Mouse (Mus musculus): ENCODE measurements at regions not wholly inside any gene's neighbourhood (a gene's known extent, or its start where the extent isn't known, plus 50 kb on each side); places are given as distances from the start of the nearest gene placed in this dataset.

DNA sequence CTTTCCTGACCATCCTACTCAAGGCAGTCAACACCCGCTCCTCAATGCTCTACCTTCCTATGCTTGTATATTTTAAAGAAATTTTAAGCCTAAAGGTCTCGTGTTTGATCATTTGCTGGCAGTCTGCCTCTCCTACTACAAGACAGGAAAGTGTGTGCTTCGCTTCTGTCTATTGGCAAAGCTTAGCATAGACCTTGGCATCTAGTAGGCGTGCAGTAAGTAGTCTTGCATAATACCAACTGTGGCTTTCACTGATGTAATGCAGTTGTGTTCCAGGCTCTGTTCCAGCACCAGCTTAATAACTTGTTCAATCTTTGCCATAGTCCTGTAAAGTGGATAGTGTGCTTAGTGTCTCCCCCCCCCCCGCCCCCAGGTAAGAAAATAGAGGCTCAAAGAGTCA lies 179.5 kb upstream of the Sox2 start:
- DNase-seq (ENCODE audit: extremely low spot score in 1 of 2, low spot score in 1 of 2), result no peak

GRCm38 (mm10) chr3:34469946-34470345 lies 180.3 kb upstream of the Sox2 start:
- DNase-seq (ENCODE audit: extremely low spot score in 1 of 2, low spot score in 1 of 2), result no peak

- DNase-seq (ENCODE audit: extremely low spot score in 1 of 2, low spot score in 1 of 2), result no peak
Observed at GRCm38 (mm10) chr3:34466312-34466711, 183.9 kb upstream of the Sox2 start.

GRCm38 (mm10) chr3:34465040-34465831 lies 185.0 kb upstream of the Sox2 start:
- no peak for DNase-seq (ENCODE audit: extremely low spot score in 1 of 2, low spot score in 1 of 2)

DNA sequence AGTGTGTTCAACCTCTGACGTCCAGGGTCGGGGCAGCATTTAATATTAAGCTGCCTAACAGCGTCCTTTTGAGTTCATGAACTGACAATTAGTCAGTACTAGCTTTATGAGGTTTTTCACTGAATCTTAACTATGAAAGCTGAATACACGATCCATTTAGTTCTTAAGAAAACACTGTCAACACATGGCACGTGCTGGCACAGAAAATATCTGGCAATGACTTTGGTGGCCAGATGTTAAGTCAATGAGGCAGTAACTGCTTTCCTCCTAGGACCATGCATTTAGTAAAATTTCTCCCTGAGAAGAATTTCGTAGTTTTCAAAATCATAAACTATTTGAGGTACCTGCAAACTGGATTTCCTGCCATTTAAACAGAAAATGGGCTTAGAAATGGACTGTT lies 191.4 kb upstream of the Sox2 start:
- DNase-seq (ENCODE audit: extremely low spot score in 1 of 2, low spot score in 1 of 2), result no peak

DNA sequence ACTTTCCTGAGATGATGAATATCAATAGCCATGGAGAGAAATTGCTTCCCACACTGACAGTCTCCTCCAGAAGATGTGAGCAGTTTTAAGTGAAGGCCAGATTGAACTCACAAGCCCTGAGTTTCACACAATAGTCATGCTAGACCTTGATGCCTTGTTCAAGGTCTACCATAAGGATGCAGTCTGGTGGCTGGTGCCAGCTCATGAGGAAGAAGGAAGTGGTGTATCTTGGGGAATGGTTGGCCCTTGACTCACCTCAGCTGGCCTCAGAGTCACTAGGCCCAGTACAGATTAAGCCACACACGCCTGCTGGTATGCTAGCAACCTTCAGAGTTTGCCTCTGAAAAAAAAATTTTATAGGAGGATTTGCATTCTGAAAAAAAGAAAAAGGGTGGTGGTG lies 192.4 kb upstream of the Sox2 start:
- DNase-seq (ENCODE audit: extremely low spot score in 1 of 2, low spot score in 1 of 2), result no peak

DNA sequence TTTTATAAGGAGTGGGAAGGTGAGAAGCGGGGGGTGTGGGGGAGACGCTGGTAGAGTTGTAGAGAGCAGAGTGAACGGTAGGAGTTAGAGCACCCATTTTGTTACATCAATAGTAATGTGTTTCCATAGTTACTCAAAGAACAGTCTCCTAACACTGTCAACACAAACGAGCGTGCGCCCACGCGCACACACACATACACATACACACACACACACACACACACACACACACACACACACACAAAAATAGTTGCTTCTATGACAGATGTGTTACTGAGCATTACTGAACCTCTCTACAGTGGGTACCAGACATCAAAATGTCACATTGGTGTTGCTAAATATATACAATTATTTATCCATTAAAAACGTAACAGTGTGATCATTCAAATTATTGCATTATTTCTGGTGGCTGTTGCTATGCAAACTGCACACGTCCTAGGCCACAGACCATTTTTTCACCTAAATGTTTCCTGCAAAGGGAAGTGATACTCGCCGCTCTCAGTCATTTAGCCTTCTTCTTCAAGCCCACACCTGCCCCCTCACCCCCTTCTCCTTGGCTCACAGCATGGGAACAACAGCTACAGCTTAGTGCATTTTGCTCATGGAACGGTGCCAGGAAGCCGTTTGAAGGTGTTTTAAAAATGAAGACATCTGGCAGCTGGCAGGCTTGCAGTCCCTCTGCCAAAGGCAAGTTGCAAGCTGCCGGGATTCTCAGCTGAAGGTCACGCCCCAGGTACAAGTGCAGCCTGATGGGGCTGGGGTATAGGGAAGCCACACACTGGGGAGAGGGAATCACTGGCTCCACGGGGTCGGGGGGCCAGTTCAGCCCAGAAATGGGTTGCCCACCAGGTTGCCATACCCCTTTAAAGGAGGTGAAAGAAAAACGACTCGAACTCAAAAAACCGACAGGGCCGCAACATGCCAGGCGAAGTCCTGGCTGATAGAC lies 193.4 kb upstream of the Sox2 start:
- peak in 1 of 2 experiments; percentile 25 for DNase-seq (ENCODE audit: extremely low spot score in 1 of 2, low spot score in 1 of 2)

GRCm38 (mm10) chr3:34454026-34454624 lies 196.1 kb upstream of the Sox2 start:
- no peak for DNase-seq (ENCODE audit: extremely low spot score in 1 of 2, low spot score in 1 of 2)

DNA sequence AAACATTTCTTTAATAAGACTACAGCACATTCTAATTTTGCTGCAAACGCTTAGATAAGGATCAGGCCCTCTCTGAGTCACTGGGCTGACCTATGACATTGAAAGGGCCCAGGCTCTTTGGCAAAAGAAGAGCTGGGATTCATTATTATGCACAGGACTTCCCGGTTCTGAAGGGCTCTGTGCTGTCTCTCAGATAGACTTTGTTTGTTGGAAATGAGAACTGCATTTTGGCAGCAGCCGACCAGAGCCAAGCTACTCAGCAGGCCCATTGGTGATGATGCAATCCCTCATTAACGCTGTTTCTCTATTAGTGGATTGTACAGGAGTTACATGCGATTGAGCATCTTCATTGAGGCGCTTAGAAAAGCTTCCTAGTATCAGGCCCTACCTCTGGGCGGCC lies 204.9 kb upstream of the Sox2 start:
- DNase-seq (ENCODE audit: extremely low spot score in 1 of 2, low spot score in 1 of 2), result no peak

DNA sequence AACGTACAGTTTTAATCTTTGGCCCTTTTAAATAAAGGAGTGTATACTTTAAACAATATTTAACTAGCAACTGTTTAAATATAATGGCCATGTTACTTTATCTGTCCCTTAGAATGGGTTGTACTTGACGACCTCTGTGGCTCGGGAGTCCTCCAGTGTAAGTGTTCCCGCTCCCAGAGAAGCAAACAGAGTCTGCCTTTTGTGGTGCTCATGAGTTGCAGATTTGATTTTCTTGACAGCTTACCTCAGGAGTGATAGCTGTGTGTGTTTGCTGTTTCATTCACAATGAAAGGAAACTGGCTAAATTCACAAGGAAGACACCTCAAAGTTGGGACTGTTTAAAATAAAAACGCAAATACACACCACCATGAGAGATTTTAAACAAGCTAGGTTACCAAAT lies 205.4 kb upstream of the Sox2 start:
- DNase-seq (ENCODE audit: extremely low spot score in 1 of 2, low spot score in 1 of 2), result no peak

DNA sequence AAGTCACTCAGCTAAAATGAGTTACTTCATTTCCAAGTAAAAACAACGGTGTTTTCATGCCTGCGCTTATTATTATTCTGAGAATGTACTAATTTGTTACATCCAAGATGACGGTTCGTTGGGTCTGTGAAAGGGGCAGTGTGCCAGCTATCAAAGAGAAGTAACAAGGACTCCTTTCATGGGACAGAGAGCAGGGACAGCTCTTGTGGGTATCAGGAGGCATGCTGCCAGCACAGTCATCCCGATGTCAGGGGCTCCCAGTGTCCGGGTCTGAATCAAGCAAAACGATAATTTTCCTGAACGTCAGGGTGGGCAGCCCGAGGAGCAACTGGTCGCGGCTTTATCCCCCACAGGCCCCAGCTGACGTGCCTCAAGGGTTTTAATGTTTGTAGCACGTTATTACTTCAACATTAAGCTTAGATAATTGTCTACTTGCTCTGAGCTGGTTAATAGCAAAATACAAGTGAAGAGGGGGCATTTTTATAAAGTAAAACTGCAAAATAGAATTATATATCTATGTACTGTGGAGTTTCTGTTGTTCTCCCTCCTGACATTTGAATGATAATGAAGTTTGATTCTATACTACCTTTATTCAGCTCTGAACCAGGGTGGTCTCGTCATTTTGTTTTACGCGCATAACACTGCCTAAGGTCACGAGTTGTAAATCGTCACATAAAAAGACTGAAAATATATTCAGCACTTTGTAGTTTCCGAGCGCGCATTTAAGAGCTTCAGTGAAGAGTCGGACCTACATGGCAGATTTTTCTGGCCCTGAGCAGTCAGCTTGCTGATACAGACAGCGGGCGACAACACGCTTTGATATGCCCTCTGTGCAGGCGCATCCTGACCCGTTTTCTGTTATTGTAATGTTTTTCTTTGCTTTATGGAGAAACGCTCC lies 206.2 kb upstream of the Sox2 start:
- DNase-seq (ENCODE audit: extremely low spot score in 1 of 2, low spot score in 1 of 2), result peak; percentile 38 to 51

DNA sequence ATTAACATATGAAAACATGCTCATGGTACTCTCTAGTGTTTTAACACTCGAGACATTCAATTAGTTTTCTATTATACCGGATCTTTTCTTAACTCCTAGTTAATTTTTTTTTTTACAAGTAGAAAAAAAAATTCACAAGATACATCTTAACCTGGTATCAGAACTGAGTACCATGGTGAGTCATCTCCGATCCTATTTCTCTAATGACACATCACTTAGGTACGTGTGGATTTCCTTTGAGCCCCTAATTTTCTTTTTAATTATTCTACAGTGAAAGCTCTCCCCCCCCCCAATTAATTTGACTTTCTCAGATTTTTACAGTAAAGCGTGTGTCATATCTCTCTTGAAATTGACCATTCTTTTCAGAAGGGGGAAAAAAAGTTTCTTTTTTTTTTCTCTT lies 206.9 kb upstream of the Sox2 start:
- DNase-seq (ENCODE audit: extremely low spot score in 1 of 2, low spot score in 1 of 2), result no peak

DNA sequence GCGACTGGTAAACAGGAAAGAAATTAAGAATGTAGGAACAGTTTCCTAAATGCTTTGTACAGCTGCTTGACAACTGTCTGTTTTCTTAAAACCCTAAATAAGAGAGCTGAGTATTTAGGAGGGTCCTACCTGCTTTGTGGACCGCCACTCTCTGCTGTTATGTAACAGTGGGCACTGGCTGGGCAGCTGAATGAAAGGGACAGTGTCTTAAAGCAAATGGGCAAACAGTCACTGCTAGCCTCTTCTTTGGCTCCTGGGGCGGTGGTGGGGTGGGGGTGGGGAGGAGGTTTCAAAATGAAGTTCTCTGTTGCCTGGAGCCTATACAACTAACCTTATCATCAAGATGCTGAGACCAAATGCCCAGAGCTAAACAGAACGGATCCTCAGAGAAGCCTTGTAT lies 208.4 kb upstream of the Sox2 start:
- DNase-seq (ENCODE audit: extremely low spot score in 1 of 2, low spot score in 1 of 2), result no peak

DNA sequence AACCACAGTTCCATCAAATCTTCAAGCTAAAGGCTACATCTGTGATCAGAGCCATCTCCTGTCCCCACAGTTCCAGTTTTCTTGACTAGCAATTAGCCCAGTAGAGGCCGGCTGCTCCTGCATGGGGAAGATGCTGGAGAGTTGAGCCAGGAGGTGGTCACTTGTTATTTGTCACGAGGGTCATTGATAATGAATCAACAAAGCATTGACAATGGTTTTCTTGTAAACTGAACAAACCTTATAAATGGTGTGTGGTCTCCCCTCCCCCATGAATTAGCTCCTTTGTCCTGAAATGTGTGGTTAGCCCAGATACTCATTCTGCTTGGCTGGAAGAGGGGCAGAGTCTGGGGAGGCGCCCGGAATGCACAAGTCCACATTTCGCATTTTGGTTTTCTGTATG lies 208.9 kb upstream of the Sox2 start:
- no peak for DNase-seq (ENCODE audit: extremely low spot score in 1 of 2, low spot score in 1 of 2)

GRCm38 (mm10) chr3:34434901-34435300 lies 215.3 kb upstream of the Sox2 start:
- DNase-seq (ENCODE audit: extremely low spot score in 1 of 2, low spot score in 1 of 2), result no peak

- DNase-seq (ENCODE audit: extremely low spot score in 1 of 2, low spot score in 1 of 2), result no peak
Observed at GRCm38 (mm10) chr3:34427967-34428366, 222.2 kb upstream of the Sox2 start.

- DNase-seq (ENCODE audit: extremely low spot score in 1 of 2, low spot score in 1 of 2), result no peak
Observed at GRCm38 (mm10) chr3:34427495-34427894, 222.7 kb upstream of the Sox2 start.

DNA sequence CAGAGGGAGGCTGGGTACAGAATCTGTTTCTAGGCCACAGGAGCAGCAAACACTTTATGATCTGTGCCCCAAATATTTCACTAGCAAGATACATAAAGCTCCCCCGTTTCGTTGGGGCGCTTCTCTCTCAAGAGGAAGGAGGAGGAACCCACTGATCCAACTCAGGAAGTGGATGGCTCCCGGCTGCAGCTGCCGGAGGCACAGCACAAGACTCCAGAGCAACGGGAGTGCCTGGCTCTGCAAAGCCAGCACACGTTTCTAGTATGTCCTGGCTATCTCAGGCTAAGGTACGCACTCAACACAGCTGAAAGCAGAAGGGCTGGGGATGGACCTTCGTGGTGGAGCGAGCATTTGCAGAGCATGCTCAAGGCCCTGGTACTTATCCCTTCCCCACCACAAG lies 223.2 kb upstream of the Sox2 start:
- DNase-seq (ENCODE audit: extremely low spot score in 1 of 2, low spot score in 1 of 2), result no peak

GRCm38 (mm10) chr3:34411915-34412306 lies 238.3 kb upstream of the Sox2 start:
- no peak for DNase-seq (ENCODE audit: extremely low spot score in 1 of 2, low spot score in 1 of 2)
